Mouse (Mus musculus) layer of hippocampus, postnatal 36 days (tissue): ENCODE results near the gene Pdk3. TPM values are rescaled to one million over a fixed set of nuclear protein-coding genes. Genes with fewer than 3 reads are reported as not detected.

Experiments
- total RNA-seq, 2 experiments: library from RNA; stranded (reverse); gene quantifications; 2 replicates each; pipeline ENCODE4 v1.2.3; 2021

The Pdk3 gene
- total RNA-seq, 2 experiments from 2014 or later, result 46.0 to 46.6 TPM

Other genes with a start within 250 kb of the Pdk3 start
- gene Pola1, start 200.0 kb downstream of the Pdk3 start, total RNA-seq, result 1 to 10 TPM; 8.0 to 8.2 TPM
- 10 to 100 TPM; 27.5 to 33.9 TPM for gene Pcyt1b, start 177.3 kb downstream of the Pdk3 start, total RNA-seq
- not detected for gene AU015836, start 136.5 kb upstream of the Pdk3 start, total RNA-seq